Mouse (Mus musculus) embryo, embryonic 11.5 days (tissue): ENCODE data around the gene Cmtm4.

Experiments
- DNase-seq: peaks from one replicate; pipeline ENCODE4 v3.0.0-alpha.2; 2012; ENCODE audit warnings: low read depth, low spot score

Gene Cmtm4

GRCm38 (mm10) chr8:104411468-104411867 is 15.9 kb upstream of the Cmtm4 start:
- no peak for DNase-seq

GRCm38 (mm10) chr8:104410628-104411273 is 15.1 kb upstream of the Cmtm4 start:
- DNase-seq = no peak

DNA sequence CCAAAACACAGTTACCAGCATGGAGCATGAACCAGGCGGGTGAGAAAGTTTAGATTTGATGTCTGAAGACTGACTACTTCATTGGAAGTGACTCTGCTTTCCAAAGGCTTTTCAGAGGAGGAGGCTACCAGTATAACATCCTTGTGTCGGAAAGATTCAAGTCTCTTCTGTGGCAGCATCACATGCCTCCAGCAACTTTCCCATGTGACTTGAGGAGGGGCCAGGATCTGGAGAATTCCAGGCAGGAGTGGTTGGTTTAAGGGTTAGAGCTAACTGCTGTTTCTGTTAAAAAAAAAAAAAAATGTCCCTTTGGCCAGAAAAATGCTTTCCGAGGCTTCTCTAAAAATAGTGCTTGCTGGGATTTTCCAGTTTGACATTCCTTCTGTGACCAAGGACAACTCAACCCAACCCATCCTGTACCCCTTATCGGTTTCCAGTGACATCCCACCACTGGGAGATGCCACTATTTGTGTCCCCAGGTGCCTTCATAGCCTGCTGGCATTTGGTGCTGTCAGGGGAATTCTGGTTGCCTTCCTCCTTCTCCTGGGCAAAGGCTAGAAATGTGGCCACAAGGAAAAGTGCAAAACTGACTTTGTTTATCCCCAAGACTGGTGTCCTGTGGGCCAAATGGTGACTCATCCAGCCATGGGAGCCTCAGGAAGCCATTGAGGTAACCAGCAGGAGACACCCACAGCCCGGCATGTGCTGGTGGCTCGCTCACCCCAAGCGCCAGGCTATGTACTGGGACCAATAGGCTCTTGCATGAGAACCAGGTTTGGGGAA is 12.9 kb upstream of the Cmtm4 start:
- no peak for DNase-seq

DNA sequence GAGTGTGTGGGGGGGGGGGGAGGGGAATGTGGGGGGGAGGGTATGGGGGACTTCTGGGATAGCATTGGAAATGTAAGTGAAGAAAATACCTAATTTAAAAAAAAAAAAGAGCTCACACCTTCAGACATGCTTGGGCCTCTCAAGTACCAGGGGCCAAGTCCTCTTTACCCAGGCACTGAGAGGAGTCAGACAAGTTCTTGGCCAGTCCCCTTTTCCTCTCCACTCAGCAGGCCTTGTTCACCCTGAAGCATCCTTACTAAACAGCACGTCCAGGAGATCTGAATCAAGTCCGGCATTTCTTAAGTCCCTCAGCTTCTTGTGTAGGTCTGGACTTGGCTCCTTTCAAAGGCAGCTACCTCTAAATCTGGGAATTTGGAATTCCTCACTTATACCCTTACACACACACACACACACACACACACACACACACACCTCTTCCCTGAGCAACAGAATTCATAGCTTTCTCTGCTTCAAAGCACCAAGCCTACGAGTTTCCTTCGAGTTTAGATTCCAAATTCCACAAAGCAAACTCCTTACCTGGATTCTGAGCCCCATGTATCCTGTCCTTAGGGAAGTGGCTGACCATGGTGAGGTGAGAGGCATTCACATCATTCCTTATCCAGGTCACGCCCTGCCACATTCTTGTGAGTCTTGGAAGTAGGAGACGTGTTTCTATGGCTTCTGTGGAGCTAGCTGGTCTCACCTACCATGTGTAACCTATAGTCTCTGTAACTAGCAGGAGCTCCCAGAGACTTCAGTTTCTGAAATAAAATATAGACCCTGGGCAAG is 10.9 kb upstream of the Cmtm4 start:
- no peak for DNase-seq

DNA sequence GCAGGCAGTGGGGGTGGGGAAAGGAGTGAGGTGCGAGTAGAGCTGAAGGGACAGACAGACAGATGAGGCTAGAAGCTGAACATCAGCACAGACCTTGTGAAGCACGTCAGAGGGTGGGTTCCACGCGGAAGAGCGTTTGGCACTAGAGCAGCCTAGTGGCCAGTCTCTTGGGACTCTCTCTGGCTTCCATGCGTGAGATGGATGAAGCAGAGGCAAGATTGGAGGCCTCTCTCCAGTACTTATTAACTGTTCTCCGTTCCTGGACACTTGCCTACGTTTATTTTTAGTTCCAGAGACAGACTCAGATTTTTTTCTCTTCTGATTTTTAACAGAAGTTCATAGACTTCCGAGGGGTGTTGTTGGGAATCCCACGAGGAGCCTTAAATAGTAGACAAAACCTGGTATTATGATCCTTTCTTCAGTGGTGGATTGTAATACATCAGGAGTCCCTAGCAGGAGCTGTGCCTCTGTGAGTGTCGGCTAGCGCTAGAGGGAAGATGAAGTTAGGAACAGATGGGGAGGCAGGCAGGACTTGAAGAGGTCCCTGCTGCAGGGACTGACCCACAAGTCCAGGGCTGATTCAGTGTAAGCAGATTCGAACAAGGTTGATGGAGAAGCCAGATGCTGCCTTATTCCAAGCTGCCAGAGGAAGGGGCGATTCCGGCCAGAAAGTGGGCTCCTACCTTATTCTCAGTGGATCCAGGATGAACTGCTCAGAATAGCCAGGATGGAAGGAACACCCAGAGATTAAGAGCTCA is 10.0 kb upstream of the Cmtm4 start:
- DNase-seq = no peak

DNA sequence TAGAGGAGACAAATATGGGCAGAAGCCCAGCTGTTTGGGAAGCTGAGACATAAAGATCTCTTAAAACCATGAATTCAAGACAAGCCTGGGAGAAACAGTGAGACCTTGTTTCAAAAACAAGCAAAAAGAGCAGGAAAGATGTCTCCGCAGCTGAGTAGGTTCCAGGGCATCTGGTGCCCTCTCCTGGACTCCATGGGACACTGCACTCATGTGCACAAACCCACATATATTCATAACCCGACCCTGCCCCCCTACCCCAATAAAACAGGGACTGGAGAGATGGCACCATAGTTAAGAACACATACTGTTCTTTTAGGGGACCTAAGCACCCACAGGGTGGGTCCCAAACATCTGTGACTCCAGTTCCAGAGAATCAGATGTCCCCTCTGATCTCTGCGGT is 8.0 kb upstream of the Cmtm4 start:
- DNase-seq = no peak

GRCm38 (mm10) chr8:104394801-104395702 is 555 bp downstream of the Cmtm4 start:
- no peak for DNase-seq

GRCm38 (mm10) chr8:104393767-104394166 is 1.8 kb downstream of the Cmtm4 start:
- no peak for DNase-seq

DNA sequence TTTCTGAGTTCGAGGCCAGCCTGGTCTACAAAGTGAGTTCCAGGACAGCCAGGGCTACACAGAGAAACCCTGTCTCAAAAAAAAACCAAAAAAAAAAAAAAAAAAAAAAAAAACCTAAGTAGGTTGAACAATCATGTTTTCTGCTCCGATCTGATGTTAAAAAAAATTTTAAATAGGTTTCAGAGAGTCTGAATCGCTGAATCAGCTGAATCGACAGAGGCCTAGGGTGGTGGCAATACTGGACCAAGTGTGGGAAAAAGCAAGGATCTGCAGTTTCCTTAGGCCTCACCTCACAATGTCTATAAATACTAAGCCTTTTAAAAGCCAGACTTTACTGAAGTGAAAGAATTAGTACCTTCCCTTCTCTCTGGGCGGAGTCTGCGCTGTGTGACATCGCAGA is 2.5 kb downstream of the Cmtm4 start:
- no peak for DNase-seq

DNA sequence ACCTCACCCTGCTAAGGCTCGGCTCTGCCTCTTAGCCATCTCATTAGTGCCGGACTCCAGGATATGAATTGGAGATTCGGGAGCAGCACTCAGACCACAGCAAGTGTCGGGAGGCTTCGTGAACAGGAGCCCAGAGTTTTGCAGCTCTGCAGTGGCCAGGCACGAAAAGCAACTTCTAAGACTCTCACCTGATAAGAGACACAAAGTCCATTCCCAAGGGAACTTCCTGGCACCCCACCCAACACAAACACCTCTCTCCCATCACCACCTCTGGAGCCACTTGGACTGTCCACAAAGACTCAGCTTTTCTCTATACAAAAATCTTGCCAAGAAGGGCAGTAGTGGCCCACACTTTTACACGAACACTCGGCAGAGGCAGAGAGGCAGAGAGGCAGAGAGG is 5.4 kb downstream of the Cmtm4 start:
- no peak for DNase-seq

DNA sequence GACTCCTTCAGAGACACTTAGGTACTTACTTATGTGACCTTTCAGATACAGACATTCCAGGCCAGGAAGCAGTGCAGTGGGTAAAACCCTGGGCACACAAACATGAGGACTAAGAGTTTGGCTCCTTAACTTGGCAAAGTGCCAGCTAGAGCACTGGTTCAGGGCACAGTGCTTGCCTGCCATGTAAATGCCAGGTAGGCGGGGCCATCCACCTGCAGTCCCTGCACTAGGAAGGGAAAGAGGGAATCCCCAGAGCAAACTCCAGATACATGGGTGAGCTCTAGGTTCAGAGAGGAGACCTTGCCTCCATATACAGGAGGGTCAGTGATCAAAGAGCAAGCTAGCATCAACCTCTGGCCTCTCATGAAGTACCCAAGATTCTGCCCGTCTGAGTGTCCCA is 7.6 kb downstream of the Cmtm4 start:
- no peak for DNase-seq

DNA sequence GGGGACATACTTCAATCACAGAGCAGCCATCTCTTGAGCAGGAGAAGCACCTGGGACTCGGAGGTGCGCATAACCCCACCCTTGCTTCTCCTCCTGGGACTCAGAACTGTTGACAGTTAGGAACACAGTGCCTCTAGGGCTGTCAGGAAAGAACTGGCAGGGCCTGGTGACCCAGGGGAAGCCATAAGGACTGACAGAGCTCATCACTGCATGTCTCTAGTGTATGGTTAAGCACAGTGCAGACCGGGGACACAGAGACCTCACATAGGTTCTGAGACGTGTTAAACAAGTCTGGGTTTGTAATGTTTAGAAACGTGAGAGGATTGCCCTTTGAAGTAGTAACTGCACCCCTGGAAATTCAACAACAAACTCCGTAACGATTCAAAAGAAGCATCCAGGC is 8.1 kb downstream of the Cmtm4 start:
- DNase-seq = no peak

DNA sequence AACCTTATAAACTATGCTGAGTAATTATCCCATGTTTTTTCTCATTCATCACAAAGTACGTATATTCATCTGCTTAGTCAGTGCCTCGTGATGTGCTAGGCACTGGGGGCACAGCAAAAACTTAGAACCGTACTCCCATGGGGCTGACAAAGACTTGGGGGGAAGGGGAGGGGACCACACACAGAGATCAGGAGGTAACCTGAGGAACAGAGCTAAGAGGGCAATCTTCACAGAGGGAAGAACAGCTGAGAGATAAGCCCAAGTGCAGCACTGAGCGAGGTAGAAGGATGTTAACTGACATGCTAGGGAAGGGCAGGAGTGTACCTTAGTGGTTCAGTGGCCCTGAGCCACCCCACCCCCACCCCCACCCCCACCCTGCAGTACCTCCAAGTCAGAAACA is 8.9 kb downstream of the Cmtm4 start:
- no peak for DNase-seq

- no peak for DNase-seq
These were observed 11.6 kb downstream of the Cmtm4 start for GRCm38 (mm10) chr8:104383977-104384376.

DNA sequence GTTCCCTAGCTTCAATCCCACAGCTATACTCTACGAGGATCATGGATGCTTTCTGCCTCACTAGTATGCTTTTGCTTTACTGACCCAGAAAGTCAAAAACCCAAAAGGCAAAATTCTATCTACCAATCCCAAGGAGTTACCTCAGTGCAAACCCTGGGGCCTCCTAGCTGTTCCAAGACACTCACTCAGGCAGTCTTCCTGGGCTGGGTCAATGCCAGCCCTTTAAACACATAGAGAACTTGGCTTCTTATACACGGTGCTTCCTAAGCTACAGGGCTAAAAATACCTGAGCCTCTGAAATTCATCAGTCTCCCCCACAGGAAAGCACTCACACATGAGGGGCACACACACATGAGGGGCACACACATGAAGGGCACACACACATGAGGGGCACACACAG is 12.3 kb downstream of the Cmtm4 start:
- DNase-seq = no peak

- no peak for DNase-seq
These were observed 14.6 kb downstream of the Cmtm4 start for GRCm38 (mm10) chr8:104380961-104381411.

- no peak for DNase-seq
These were observed 15.3 kb downstream of the Cmtm4 start for GRCm38 (mm10) chr8:104380269-104380668.

- DNase-seq = no peak
These were observed 16.2 kb downstream of the Cmtm4 start for GRCm38 (mm10) chr8:104379301-104379836.

DNA sequence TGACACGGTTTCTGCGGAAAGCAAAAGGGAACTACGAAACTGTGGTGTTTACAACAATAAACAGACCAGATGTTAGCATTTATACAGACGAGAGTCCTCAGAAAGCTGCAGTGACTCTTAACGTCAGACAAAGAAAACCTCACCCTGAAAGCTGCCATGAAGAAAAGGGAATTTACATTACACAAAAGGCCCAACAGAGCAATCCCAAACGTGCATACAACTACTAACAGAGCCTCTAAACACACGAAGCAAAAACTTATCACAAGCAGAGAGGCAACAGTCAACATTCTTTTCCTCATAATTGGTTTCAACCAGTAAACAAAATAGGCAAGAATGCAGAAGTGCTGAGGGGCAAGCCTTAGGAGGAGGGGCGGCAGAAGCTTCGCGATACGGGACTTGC is 18.9 kb downstream of the Cmtm4 start:
- DNase-seq = no peak

GRCm38 (mm10) chr8:104375959-104376358 is 19.6 kb downstream of the Cmtm4 start:
- DNase-seq = no peak
